Mouse (Mus musculus): ENCODE data around the gene Tnfsfm13.

The Tnfsfm13 gene

DNA sequence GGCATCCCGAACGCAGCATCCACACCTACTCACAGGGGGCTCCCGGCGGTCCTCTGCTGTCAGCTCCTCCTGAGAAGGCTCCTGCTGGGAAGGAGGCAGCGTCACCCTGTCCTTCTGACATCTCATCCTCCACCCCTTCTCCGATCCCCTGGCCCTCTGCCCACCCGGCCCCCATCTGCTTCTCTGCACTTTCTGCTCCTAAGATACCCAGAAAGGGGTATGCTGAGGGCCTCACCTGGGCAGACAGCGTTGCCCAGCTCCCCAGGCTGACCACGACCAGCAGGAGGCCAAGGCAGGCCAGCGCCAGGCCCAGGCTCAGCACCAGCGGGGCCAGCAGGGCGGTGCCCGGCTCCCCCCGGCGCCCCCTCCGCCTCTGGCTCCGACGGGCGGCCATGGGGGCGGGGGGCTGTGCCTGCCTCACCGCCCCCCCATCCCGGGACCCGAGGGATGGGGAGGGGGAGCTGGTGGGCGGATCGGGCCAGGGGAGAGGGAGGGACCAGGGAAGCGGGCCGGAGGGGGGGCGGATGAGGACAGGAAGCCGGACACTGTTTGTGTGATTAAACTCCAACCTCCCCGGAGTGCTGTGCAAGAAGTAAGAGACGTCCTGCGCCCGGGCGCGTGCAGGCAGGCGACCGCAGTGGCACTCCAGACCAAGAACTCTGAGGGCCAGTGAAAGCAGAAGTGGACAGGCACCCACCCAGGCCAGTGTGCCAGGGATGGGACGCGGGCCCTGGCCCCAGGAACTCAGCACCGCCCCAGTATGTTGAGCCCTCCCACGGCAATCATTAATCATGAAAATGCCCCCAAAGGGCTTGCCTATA, at the start of gene Tnfsfm13, which contains the start of gene Tnfsf12:
TSS of gene Tnfsfm13 (minus strand) at position 738 of the 821 bp plus-strand sequence.
TSS of gene Tnfsf12 (minus strand) at position 489 of the 821 bp plus-strand sequence.
- no peak for DNase-seq (ENCODE audit: low read depth, low spot score)

GRCm38 (mm10) chr11:69731408-69731807, 35.5 kb upstream of the Tnfsfm13 start:
- peak; percentile 28 for DNase-seq (ENCODE audit: low read depth, low spot score)

- peak; percentile 76 for DNase-seq (ENCODE audit: low read depth, low spot score)
These were observed 33.2 kb upstream of the Tnfsfm13 start for GRCm38 (mm10) chr11:69729063-69729462.

GRCm38 (mm10) chr11:69725951-69726350, 30.1 kb upstream of the Tnfsfm13 start:
- DNase-seq (ENCODE audit: low read depth, low spot score): no peak

GRCm38 (mm10) chr11:69723074-69723473, 27.2 kb upstream of the Tnfsfm13 start:
- DNase-seq (ENCODE audit: low read depth, low spot score): no peak

DNA sequence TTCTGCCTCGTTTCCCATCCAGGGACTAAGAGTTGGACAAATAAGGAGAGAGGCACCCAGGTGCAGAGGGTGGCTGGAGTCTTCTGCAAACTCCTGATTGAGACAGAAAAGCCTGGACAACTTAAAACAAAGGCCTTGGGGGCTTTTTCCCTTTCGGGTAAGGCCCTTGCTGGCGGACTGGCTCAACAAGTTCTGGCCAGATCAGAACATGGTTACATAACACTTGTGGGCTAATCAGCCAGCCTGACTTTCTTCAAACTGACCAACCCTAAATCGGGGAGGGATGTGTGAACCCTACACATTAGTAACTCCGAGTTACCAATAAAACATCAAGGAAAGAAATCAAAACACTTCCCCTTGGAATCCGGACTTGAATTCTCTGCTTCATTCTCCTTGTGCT, 25.0 kb upstream of the Tnfsfm13 start:
- DNase-seq (ENCODE audit: low read depth, low spot score): no peak

DNA sequence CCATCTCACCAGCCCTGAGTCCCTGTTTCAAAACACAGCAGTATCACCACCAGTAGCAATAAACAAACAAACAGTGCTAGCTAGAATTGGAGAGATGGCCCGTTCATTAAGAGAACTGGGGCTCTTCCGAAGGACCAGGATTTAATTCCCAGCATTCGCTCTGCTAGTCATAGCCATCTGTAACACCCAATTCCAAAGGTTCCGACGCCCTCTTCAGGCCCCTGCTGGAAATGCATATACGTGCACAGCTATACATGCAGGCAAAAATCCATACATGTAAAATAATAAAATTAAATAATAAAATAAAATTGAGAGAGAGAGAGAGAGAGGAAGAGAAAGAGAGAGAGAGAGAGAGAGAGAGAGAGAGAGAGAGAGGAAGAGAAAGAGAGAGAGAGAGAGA, 23.5 kb upstream of the Tnfsfm13 start:
- DNase-seq (ENCODE audit: low read depth, low spot score): no peak

DNA sequence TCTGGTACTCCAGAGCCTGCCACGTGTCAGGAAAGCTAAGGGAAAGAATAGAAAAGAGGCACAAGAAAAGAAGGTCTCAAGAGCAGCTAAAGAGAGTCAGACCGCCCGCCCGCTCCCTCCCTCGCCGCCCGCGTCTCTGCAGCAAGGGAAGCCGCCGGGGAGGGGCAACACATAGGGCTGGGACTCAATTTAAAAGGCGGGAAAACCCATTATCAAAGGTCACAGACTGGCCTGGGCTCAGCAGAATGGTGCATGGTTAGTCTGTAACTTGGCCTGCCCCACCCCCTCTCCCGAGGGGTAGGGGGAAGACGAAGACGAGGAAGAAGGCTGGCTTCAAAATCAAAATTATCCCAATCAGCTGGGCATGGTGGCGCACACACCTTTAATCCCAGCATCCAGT, 22.8 kb upstream of the Tnfsfm13 start:
- no peak for DNase-seq (ENCODE audit: low read depth, low spot score)

- DNase-seq (ENCODE audit: low read depth, low spot score): no peak
These were observed 21.1 kb upstream of the Tnfsfm13 start for GRCm38 (mm10) chr11:69716953-69717352.

- no peak for DNase-seq (ENCODE audit: low read depth, low spot score)
These were observed 20.0 kb upstream of the Tnfsfm13 start for GRCm38 (mm10) chr11:69715929-69716328.

DNA sequence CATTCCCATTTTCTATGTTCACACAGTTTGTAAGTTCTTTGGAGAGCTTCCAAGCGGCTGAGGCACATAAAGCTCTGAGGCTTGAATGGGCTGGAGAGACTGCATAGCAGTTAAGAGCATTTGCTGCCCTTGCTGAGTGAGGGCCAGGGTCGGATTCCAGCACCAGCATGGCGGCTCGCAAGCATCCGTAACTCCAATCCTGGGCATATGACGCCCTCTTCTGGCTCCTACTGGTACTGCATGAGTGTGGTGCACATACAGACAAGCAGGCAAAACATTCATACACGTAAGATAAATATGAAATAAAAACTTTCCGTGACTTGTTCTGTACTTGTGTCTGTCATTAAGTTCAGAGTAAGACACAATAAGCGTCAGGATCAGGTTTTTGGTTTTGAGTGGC, 19.6 kb upstream of the Tnfsfm13 start:
- DNase-seq (ENCODE audit: low read depth, low spot score): no peak

- no peak for DNase-seq (ENCODE audit: low read depth, low spot score)
These were observed 18.9 kb upstream of the Tnfsfm13 start for GRCm38 (mm10) chr11:69714636-69715329.

- no peak for DNase-seq (ENCODE audit: low read depth, low spot score)
These were observed 17.2 kb upstream of the Tnfsfm13 start for GRCm38 (mm10) chr11:69712954-69713672.

DNA sequence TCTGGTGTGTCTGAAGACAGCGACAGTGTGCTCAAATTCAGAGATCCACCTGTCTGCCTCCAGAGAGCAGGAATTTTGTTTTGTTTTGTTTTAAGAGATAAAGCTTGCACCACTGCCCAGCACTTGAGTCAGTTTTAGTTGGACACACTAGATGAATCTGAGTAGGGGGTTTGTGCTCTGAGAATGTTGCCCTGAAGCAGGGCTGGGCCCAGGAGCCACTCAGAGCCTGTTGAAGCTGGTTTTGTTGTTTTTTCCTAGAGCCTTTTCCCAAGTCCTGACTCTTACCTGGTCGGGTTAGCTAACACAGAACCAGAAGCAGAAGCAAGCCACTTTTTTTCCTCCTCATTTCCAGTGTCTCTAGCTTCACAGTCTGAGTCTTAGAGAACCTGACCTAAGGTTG, 15.2 kb upstream of the Tnfsfm13 start:
- no peak for DNase-seq (ENCODE audit: low read depth, low spot score)

- DNase-seq (ENCODE audit: low read depth, low spot score): no peak
These were observed 14.6 kb upstream of the Tnfsfm13 start for GRCm38 (mm10) chr11:69710470-69710869.

- no peak for DNase-seq (ENCODE audit: low read depth, low spot score)
These were observed 13.9 kb upstream of the Tnfsfm13 start for GRCm38 (mm10) chr11:69709554-69710446.

DNA sequence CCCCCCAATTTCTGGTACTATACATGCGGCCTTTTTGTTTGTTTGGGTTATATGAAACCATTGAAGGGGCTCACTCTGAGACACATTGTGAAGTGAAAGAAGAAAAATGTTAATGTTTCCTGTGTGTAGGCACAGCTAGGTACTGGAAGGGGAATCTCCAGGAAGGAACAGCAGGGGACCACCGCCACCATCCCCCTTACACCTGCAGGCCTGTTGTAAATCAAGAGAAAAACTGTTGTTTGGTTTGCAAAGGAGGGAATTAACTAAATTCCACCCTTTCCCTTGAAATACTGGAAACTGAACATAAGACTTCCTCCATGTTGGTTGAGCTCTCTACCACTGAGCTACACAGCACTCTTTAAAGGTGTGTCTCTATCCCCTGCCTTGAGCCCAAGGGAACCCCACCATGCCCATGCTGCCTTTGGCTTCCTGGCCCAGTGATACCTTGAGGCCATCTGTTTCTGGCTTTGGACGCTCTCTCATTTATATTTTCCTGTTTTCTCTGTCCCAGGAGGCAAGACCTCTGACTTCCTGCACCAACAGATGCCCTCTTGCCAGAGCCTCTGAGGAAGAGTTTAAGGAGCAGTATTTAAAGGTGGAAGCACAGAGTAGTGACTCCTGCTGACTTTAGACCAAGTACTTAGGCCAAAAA, 12.8 kb upstream of the Tnfsfm13 start:
- no peak for DNase-seq (ENCODE audit: low read depth, low spot score)

GRCm38 (mm10) chr11:69707873-69708381, 12.0 kb upstream of the Tnfsfm13 start:
- no peak for DNase-seq (ENCODE audit: low read depth, low spot score)

DNA sequence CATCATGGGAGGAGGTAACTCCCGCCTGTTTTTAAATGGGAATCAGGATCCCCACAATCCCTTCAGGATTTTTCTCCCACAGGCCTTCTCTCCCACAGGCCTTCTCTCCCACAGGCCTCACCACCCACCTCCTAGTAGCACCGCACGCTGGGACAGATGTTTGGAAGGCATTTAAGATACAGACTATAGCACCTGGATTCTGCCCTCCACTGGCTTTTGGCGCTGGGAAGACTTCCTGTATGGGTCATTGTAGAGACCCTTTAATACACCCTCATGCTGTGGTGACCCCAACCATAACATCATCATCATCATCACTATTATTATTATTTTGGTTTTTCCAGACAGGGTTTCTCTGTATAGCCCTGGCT, 11.6 kb upstream of the Tnfsfm13 start:
- no peak for DNase-seq (ENCODE audit: low read depth, low spot score)

DNA sequence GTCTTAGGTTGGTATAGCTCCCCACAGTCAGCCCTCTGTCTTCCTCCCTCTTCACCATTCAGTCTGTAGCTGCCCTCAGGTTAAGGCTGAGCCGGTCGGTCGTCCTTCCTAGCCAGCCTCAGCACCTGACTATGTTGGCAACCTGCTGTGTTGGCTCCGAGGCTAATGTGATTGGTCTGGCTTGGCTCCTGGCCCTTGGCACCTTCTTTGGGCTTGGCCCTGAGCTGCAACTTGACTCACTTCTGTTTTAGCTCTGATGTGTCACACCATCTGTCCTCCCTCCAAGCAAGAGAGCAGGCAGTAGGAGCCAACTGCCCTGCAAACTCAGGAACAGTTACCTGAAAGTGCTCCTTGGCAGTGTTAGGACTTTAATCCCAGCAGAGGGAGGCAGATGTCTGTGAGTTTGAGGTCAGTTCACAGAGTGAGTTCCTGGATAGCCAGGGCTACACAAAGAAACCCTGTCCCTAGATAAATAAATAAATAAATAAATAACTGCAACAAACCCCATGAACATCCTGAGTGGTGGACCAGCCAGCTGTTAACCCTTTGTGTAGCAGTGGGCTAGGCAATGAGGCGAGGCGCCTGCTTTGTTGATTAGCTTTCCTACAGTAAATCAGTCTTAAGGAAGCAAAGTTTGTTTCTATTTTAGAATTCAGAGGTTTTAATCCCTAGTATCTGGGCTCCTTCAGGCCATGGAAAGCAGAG, 11.0 kb upstream of the Tnfsfm13 start:
- DNase-seq (ENCODE audit: low read depth, low spot score): no peak

Data from CD4-positive helper T cell, adult 2 months (primary cell).